Mouse (Mus musculus): Measurements from ENCODE around the gene Antxr1.

GRCm38 (mm10) chr6:87226315-87226714 is 109.3 kb downstream of the Antxr1 start:
- TF ChIP-seq HCFC1 (IDR thresholded peaks at IDR 0.05; ENCODE audit: low read depth, low read length) (no peak), CTCF (conservative IDR thresholded peaks at IDR 0.05 in 1 of 2, IDR thresholded peaks at IDR 0.05 in 1 of 2; ENCODE audit: low read depth in 2 of 2, low read length in 2 of 2) (no peak), EP300 (IDR thresholded peaks at IDR 0.05; ENCODE audit: low read length) (no peak), POLR2AphosphoS2 (IDR thresholded peaks at IDR 0.05; ENCODE audit: low read depth, low read length) (no peak), MEF2A (IDR thresholded peaks at IDR 0.05; ENCODE audit: borderline replicate concordance, low read depth, low read length) (no peak), POLR2A (IDR thresholded peaks at IDR 0.05; ENCODE audit: low read depth, low read length) (no peak)
